Mouse (Mus musculus) mature B cell (primary cell): ENCODE results near the gene Rab26.

ENCODE experiments used
- in situ Hi-C: fragments of 300-500 bp; cut with MboI; formaldehyde crosslinking; loops from 2 replicates; pipeline ENCODE4 v1.14.3; 2019

Rab26 gene

GRCm38 (mm10) chr17:24534160-24534718 is at the start of gene Rab26:
Gene Rab26, minus strand, starts transcription at chr17:24534210.
- in situ Hi-C loops, result loop anchor here (10.0 kb wide), 1 partner anchor 121 kb away; the partner anchor contains the start of genes Npw and Slc9a3r2

GRCm38 (mm10) chr17:24580287-24580686 is 46.3 kb upstream of the Rab26 start:
- in situ Hi-C loops, result no loop called here

- in situ Hi-C loops, result no loop called here
These were observed 45.5 kb upstream of the Rab26 start for GRCm38 (mm10) chr17:24579532-24579931.

- in situ Hi-C loops, result no loop called here
These were observed 39.8 kb upstream of the Rab26 start for GRCm38 (mm10) chr17:24573811-24574210.

GRCm38 (mm10) chr17:24572651-24573245 is 38.7 kb upstream of the Rab26 start:
- in situ Hi-C loops, result no loop called here

GRCm38 (mm10) chr17:24569837-24570236 is 35.8 kb upstream of the Rab26 start:
- in situ Hi-C loops, result no loop called here

GRCm38 (mm10) chr17:24567034-24567779 is 33.2 kb upstream of the Rab26 start:
- in situ Hi-C loops, result no loop called here

GRCm38 (mm10) chr17:24565792-24566191 is 31.8 kb upstream of the Rab26 start:
- in situ Hi-C loops, result no loop called here

GRCm38 (mm10) chr17:24565092-24565491 is 31.1 kb upstream of the Rab26 start:
- in situ Hi-C loops, result no loop called here

GRCm38 (mm10) chr17:24564422-24564821 is 30.4 kb upstream of the Rab26 start:
- in situ Hi-C loops, result no loop called here

- in situ Hi-C loops, result no loop called here
These were observed 29.6 kb upstream of the Rab26 start for GRCm38 (mm10) chr17:24563638-24564037.

GRCm38 (mm10) chr17:24561592-24561991 is 27.6 kb upstream of the Rab26 start:
- in situ Hi-C loops, result no loop called here

GRCm38 (mm10) chr17:24560301-24561028 is 26.5 kb upstream of the Rab26 start:
- in situ Hi-C loops, result no loop called here

GRCm38 (mm10) chr17:24559146-24559545 is 25.1 kb upstream of the Rab26 start:
- in situ Hi-C loops, result no loop called here

GRCm38 (mm10) chr17:24558600-24559099 is 24.6 kb upstream of the Rab26 start:
- in situ Hi-C loops, result no loop called here

- in situ Hi-C loops, result no loop called here
These were observed 23.1 kb upstream of the Rab26 start for GRCm38 (mm10) chr17:24557091-24557490.

GRCm38 (mm10) chr17:24551050-24551444 is 17.0 kb upstream of the Rab26 start:
- in situ Hi-C loops, result no loop called here

GRCm38 (mm10) chr17:24550416-24551049 is 16.5 kb upstream of the Rab26 start:
- in situ Hi-C loops, result no loop called here

- in situ Hi-C loops, result loop anchor here (10.0 kb wide), 1 partner anchor 85 kb away; the partner anchor contains the start of genes Nthl1 and Tsc2
These were observed 15.8 kb upstream of the Rab26 start, which contains the start of gene Pkd1 for GRCm38 (mm10) chr17:24549618-24550415. Gene Pkd1, plus strand, starts transcription at chr17:24549834.

- in situ Hi-C loops, result loop anchor here (10.0 kb wide), 1 partner anchor 86 kb away; the partner anchor contains the start of genes Nthl1 and Tsc2
These were observed 15.1 kb upstream of the Rab26 start for GRCm38 (mm10) chr17:24548921-24549617.
